Mouse (Mus musculus): ENCODE results near the gene Snn.
A peak's percentile ranks its signal among the peaks of the same experiment; 100 is the strongest.
"Not testable (repeated sequence)": the region's sequence is repeated elsewhere in the genome, so short reads cannot be mapped to it uniquely, and the experiment has no call there.

The Snn gene

GRCm38 (mm10) chr16:11060645-11061044 is at the start of gene Snn:
Snn (plus strand) TSS chr16:11060945.
- DNase-seq (ENCODE audit: low spot score in 2 of 2): no peak

GRCm38 (mm10) chr16:11011206-11011605 is 49.5 kb upstream of the Snn start:
- no peak for DNase-seq (ENCODE audit: low spot score in 2 of 2)

- no peak for DNase-seq (ENCODE audit: low spot score in 2 of 2)
These were observed 48.8 kb upstream of the Snn start for GRCm38 (mm10) chr16:11011939-11012338.

GRCm38 (mm10) chr16:11012571-11013463 is 47.9 kb upstream of the Snn start:
- DNase-seq (ENCODE audit: low spot score in 2 of 2): peak; percentile 48

GRCm38 (mm10) chr16:11013464-11014147 is 47.1 kb upstream of the Snn start:
- DNase-seq (ENCODE audit: low spot score in 2 of 2): not testable (repeated sequence)

- DNase-seq (ENCODE audit: low spot score in 2 of 2): peak in 1 of 2 experiments; percentile 8
These were observed 46.3 kb upstream of the Snn start for GRCm38 (mm10) chr16:11014407-11014806.

GRCm38 (mm10) chr16:11016353-11016752 is 44.4 kb upstream of the Snn start:
- no peak for DNase-seq (ENCODE audit: low spot score in 2 of 2)

- DNase-seq (ENCODE audit: low spot score in 2 of 2): no peak
These were observed 42.7 kb upstream of the Snn start for GRCm38 (mm10) chr16:11017807-11018595.

- no peak for DNase-seq (ENCODE audit: low spot score in 2 of 2)
These were observed 39.2 kb upstream of the Snn start for GRCm38 (mm10) chr16:11021403-11022112.

GRCm38 (mm10) chr16:11022113-11022489 is 38.6 kb upstream of the Snn start:
- DNase-seq (ENCODE audit: low spot score in 2 of 2): no peak

GRCm38 (mm10) chr16:11023618-11024017 is 37.1 kb upstream of the Snn start:
- DNase-seq (ENCODE audit: low spot score in 2 of 2): no peak

- no peak for DNase-seq (ENCODE audit: low spot score in 2 of 2)
These were observed 35.9 kb upstream of the Snn start for GRCm38 (mm10) chr16:11024841-11025240.

GRCm38 (mm10) chr16:11028206-11028605 is 32.5 kb upstream of the Snn start:
- no peak for DNase-seq (ENCODE audit: low spot score in 2 of 2)

GRCm38 (mm10) chr16:11030844-11031243 is 29.9 kb upstream of the Snn start:
- DNase-seq (ENCODE audit: low spot score in 2 of 2): no peak

- no peak for DNase-seq (ENCODE audit: low spot score in 2 of 2)
These were observed 29.4 kb upstream of the Snn start for GRCm38 (mm10) chr16:11031320-11031719.

- DNase-seq (ENCODE audit: low spot score in 2 of 2): peak; percentile 69 to 77
These were observed 26.4 kb upstream of the Snn start for GRCm38 (mm10) chr16:11034193-11034803.

- DNase-seq (ENCODE audit: low spot score in 2 of 2): no peak
These were observed 25.5 kb upstream of the Snn start for GRCm38 (mm10) chr16:11035273-11035672.

GRCm38 (mm10) chr16:11035790-11036431 is 24.8 kb upstream of the Snn start:
- DNase-seq (ENCODE audit: low spot score in 2 of 2): peak; percentile 60 to 65

- DNase-seq (ENCODE audit: low spot score in 2 of 2): no peak
These were observed 20.1 kb upstream of the Snn start for GRCm38 (mm10) chr16:11040603-11041002.

- DNase-seq (ENCODE audit: low spot score in 2 of 2): no peak
These were observed 17.5 kb upstream of the Snn start for GRCm38 (mm10) chr16:11043239-11043638.

GRCm38 (mm10) chr16:11046437-11046836 is 14.3 kb upstream of the Snn start:
- DNase-seq (ENCODE audit: low spot score in 2 of 2): no peak
